Mouse (Mus musculus): ENCODE measurements around the gene Uck1. TPM values are rescaled to one million over a fixed set of nuclear protein-coding genes. Genes with fewer than 3 reads are reported as not detected.

The Uck1 gene
- polyA plus RNA-seq, 1 experiment from 2014 or later: 64.8 TPM

DNA sequence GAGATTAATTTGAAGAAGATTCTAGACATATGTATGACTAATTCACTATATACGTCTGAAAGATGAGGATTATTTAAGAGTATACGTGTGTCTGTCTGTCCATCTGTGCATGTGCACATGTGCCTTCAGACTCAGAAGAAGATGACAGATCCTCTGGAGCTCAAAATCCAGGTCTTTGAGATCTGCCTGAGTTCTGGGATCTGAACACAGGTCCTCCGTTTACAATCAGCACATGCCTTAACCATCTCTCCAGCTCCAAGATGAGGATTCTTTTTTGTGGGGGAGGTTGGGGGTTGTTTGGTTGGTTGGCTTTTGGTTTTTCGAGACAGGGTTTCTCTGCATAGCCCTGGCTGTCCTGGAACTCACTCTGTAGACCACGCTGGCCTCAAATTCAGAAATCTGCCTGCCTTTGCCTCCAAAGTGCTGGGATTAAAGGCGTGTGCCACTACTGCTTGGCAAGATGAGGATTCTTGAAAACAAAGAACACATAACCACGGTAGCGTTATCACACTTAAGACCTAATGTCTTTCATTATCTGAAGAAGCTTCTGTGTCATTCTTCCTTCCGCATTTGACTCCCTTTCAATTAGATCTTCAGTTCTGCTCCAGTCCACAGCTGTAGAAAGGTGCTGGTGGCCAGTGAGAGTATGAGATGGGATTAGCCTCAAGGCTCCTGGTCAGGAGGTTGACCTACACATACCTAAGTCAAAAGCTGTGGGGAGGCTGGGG lies 21.1 kb downstream of the Uck1 start:
- Histone ChIP-seq H3K4me2 (no peak overlapping the region), H3K9me3 (no peaks in the 10 kb centered on the region), H3K4me3 (replicated peaks) (no peak overlapping the region), H3K36me3 (peaks cover 36% of the 10 kb centered on the region), H3K9ac (replicated peaks) (no peak overlapping the region), H3K27me3 (no peaks in the 10 kb centered on the region), H3K4me1 (replicated peaks) (peaks cover 17% of the 10 kb centered on the region), H3K27ac (no peak overlapping the region)
- WGBS: 92% methylated on average over 9 of the region's 9 CpGs
- ATAC-seq (ENCODE audit: insufficient number of reproducible peaks, insufficient read depth, low FRiP score, low TSS enrichment, low read depth): no peak

DNA sequence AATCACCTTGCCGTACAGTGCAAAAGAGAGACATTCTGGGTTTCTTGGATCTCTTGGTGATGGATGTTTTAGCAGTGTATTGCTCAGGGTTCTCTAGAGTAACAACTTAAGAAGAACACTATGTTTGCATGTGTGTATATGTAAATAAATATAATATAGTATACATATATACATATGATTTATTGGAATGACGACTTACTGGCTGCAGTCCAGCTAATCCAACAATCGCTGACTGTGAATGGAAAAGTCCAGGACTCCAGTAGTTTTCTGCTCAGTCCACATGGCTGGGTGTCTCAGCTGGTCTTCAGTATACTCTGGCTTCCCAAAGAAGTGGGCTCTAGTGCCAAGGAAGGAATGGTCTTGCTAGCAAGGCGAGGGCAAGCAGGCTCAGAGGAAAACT lies 22.4 kb downstream of the Uck1 start:
- Histone ChIP-seq H3K9ac (replicated peaks) (no peak overlapping the region), H3K4me2 (peak overlapping the region; percentile 79), H3K9me3 (no peaks in the 10 kb centered on the region), H3K27me3 (no peaks in the 10 kb centered on the region), H3K4me3 (replicated peaks) (peak overlapping the region; percentile 65), H3K36me3 (peaks cover 41% of the 10 kb centered on the region), H3K27ac (peak overlapping the region; percentile 37; the same call in 1 of the 2 replicates), H3K4me1 (replicated peaks) (peaks cover 17% of the 10 kb centered on the region)
- WGBS: 45% methylated on average over 4 of the region's 4 CpGs
- no peak for ATAC-seq (ENCODE audit: insufficient number of reproducible peaks, insufficient read depth, low FRiP score, low TSS enrichment, low read depth)

DNA sequence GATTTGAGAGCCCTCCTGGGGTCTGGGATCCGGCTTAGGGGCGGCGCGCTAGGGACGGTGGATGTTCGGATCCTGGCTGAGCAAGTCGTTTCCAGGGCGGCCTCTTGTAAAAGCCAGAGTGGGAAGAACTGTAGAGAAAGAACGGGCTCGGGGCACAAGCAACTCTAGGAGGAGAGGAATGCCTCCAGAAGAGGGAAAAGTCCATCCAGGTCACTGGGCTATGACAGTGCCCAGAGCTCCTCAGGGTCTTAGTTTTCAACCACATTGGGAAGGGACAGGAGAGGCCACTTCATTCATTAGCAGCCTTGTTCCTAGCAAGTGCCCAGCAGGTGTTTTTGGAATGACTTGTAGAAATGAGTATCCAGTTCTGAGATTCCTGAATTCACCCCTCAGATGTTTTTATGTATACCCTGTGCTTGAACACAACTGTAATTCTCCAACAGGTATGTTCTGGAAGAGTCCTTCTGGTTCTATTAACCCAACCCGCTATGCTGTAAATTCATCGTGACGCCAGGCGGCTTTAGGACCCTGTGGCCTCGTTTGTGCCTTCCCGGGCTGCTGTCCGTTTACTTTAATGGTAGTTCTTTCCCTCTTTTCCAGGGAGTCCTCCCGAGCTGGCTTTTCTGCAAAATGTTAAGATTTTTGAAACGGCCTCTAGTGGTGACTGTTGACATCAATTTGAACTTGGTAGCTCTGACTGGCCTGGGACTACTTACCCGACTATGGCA lies 23.0 kb downstream of the Uck1 start:
- Histone ChIP-seq H3K9me3 (no peaks in the 10 kb centered on the region), H3K36me3 (peaks cover 44% of the 10 kb centered on the region), H3K27me3 (no peaks in the 10 kb centered on the region), H3K4me1 (replicated peaks) (peaks cover 17% of the 10 kb centered on the region), H3K4me3 (replicated peaks) (peak overlapping the region; percentile 65), H3K4me2 (peak overlapping the region; percentile 79), H3K9ac (replicated peaks) (peak overlapping the region; percentile 76), H3K27ac (peak overlapping the region; percentile 91)
- WGBS: under 1% methylated on average over 20 of the region's 20 CpGs
- peak; percentile 52 for ATAC-seq (ENCODE audit: insufficient number of reproducible peaks, insufficient read depth, low FRiP score, low TSS enrichment, low read depth)

DNA sequence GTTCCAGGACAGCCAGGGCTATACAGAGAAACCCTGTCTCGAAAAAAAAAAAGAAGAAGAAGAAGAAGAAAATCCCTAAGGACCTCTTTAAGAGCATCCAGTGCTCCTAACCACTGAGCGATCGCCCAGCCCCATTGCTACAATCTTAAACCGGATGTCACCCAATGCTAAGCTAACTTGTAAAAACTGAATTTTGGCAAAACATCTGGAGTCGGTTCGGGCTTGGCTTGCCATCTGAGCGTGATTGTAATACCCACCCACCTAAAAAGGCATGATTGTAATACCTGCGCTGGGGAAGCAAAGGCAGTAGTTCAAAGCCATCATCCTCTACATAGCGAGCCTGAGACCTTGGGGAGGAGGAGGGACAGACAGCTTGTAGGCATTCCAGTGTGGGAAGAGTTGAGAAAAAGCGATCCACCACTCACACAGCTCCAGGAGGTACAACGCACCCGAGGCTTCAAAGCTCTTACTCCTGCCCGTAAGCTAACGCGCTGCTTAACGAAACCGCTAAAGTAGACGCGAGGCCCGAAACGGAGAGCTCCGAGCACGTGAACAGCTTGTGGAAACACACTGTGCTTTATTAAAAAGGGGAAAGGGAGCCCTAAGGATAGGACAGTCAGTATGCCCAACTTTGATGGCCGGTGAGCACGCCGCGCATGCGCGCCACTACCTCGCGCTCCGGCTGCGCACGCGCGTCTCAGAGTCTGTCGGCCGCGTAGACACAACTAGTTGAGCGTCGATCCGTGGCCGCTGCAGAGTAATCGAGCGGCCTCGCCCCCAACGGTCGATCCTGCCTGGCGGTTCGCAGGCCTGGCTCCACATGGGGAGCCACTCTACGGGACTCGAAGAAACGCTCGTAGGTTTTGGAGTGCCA lies 23.8 kb downstream of the Uck1 start, which contains the start of gene Pomt1:
Gene Pomt1 (plus strand): TSS at position 705 of the 874 bp plus-strand sequence.
- Histone ChIP-seq H3K4me1 (replicated peaks) (peaks cover 17% of the 10 kb centered on the region), H3K27ac (peak within 1 kb of the TSS; percentile 91), H3K36me3 (peaks cover 50% of the 10 kb centered on the region), H3K9me3 (no peaks in the 10 kb centered on the region), H3K4me2 (peak within 1 kb of the TSS; percentile 79), H3K4me3 (replicated peaks) (peak within 1 kb of the TSS; percentile 65), H3K9ac (replicated peaks) (peak within 1 kb of the TSS; percentile 76), H3K27me3 (no peaks in the 10 kb centered on the region)
- ATAC-seq (ENCODE audit: insufficient number of reproducible peaks, insufficient read depth, low FRiP score, low TSS enrichment, low read depth): peak; percentile 84
- WGBS: under 1% methylated on average over 54 of the region's 54 CpGs

DNA sequence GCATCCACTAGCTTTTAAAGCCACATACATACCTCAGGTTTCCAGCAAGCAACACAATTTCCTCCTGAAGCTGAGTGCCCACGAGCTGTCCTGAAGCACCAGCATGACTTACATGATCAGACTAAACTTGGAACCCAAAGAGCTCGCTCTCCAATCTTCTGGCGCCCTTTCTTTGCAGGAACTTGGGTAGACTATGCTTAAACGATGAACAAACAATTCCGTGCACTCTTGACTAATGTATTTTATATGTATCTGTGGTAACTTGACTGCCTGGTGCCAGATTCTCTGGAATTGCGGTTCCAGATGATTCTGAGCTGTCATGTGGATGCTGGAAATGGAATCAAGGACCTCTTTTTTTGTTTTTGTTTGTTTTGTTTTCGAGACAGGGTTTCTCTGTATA lies 24.5 kb downstream of the Uck1 start:
- peaks cover 17% of the 10 kb centered on the region for H3K4me1 ChIP-seq (replicated peaks)
- H3K27ac ChIP-seq: peak overlapping the region; percentile 91
- H3K9ac ChIP-seq (replicated peaks): peak overlapping the region; percentile 76
- peak overlapping the region; percentile 65 for H3K4me3 ChIP-seq (replicated peaks)
- H3K4me2 ChIP-seq: peak overlapping the region; percentile 79
- no peak for ATAC-seq (ENCODE audit: insufficient number of reproducible peaks, insufficient read depth, low FRiP score, low TSS enrichment, low read depth)
- peaks cover 53% of the 10 kb centered on the region for H3K36me3 ChIP-seq
- WGBS: 38% methylated on average over 7 of the region's 7 CpGs
- H3K27me3 ChIP-seq: no peaks in the 10 kb centered on the region
- H3K9me3 ChIP-seq: no peaks in the 10 kb centered on the region

DNA sequence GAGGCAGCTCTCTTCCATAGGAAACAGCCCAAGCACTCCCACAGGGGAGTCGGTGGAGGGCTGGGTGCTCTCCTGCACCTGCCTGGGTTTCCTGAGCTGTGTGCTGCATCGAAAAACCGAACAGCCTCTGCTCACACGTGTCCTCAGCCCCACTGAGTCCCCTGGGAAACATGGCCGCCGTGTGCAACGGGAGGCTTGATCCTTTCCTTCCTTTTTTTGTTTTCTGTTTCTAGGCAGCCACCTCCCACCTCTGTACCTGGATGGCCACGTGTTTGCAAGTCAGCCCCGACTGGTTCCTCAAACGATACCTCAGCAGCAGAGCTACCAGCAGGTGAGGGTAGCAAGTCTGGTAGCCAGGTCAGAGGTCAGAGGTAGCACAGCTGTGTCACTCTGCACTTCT lies 37.9 kb downstream of the Uck1 start:
- H3K9ac ChIP-seq (replicated peaks): no peak overlapping the region

DNA sequence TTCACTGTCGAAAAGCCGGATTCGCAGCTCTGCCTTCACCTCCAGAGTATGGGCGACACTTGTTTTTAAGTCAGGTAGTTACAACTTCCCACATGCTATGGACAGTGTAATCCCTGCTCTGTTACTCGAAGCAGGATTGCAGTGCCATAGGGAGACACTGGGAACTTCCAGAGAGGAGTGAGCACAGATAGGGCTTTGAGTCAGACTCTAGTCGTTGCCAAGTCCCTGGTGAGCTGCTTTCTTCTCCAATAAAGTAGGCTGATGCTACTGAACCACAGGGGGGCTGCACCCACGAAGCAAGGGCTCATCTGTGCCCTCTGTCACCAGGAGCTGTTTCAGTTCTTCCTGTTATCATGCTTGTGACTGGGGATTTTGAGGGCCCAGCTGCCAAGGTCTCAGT lies 38.4 kb downstream of the Uck1 start:
- no peak for ATAC-seq (ENCODE audit: insufficient number of reproducible peaks, insufficient read depth, low FRiP score, low TSS enrichment, low read depth)
- Histone ChIP-seq H3K9ac (replicated peaks) (no peak overlapping the region), H3K4me2 (no peak overlapping the region), H3K4me1 (replicated peaks) (no peaks in the 10 kb centered on the region), H3K27ac (no peak overlapping the region), H3K9me3 (no peaks in the 10 kb centered on the region), H3K4me3 (replicated peaks) (no peak overlapping the region), H3K36me3 (peaks cover 100% of the 10 kb centered on the region), H3K27me3 (no peaks in the 10 kb centered on the region)
- 94% methylated on average over 7 of the region's 7 CpGs for WGBS

More for the DNA sequence above, 37.9 kb downstream of the Uck1 start:
- no peaks in the 10 kb centered on the region for H3K9me3 ChIP-seq
- 84% methylated on average over 10 of the region's 10 CpGs for WGBS
- H3K4me2 ChIP-seq: no peak overlapping the region
- no peaks in the 10 kb centered on the region for H3K27me3 ChIP-seq
- no peak overlapping the region for H3K4me3 ChIP-seq (replicated peaks)
- ATAC-seq (ENCODE audit: insufficient number of reproducible peaks, insufficient read depth, low FRiP score, low TSS enrichment, low read depth): no peak
- H3K4me1 ChIP-seq (replicated peaks): no peaks in the 10 kb centered on the region
- H3K27ac ChIP-seq: no peak overlapping the region
- peaks cover 100% of the 10 kb centered on the region for H3K36me3 ChIP-seq

DNA sequence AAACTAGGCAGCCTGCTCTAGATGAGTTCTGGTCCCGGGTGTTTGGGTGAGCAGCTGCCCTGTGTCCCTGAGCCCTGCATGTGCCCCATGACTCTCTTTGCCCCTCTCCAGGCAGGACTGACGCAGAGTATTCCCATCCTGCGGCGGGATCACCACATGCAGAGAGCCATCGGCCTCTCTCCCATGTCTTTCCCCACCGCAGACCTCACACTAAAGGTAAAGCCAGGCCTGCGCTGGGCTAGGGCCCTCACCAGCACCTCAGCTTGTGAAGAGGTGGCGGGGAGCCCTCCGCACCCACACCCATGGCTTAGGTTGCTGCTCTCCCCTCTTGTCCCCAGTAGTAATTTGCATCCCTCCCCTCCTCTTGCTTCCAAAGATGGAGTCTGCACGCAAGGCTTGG lies 39.0 kb downstream of the Uck1 start:
- H3K4me2 ChIP-seq: no peak overlapping the region
- no peak for ATAC-seq (ENCODE audit: insufficient number of reproducible peaks, insufficient read depth, low FRiP score, low TSS enrichment, low read depth)
- no peaks in the 10 kb centered on the region for H3K4me1 ChIP-seq (replicated peaks)
- H3K9ac ChIP-seq (replicated peaks): no peak overlapping the region
- H3K27me3 ChIP-seq: no peaks in the 10 kb centered on the region
- peaks cover 100% of the 10 kb centered on the region for H3K36me3 ChIP-seq
- H3K4me3 ChIP-seq (replicated peaks): no peak overlapping the region
- WGBS: 97% methylated on average over 10 of the region's 10 CpGs
- H3K9me3 ChIP-seq: no peaks in the 10 kb centered on the region
- H3K27ac ChIP-seq: no peak overlapping the region

DNA sequence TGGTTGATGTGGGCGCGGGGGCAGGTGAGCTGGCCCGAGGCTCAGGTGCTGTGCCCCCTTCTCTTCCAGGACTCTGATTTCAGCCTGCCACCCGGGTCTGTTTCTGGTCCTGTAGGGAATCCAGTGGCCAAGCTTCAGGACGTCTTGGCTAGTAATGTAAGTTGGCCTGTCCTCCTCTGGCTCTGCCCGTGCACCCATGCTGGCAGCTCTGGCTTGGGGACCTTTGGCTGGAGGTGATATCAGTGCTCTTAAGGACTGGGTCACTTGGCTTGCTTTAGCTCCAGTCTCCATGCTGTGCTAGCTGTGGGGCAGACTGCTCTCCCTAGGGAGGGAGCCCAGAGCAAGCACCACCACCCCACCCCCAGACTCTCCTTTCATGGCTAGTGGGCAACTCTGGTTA lies 39.9 kb downstream of the Uck1 start:
- H3K36me3 ChIP-seq: peaks cover 100% of the 10 kb centered on the region
- no peak for ATAC-seq (ENCODE audit: insufficient number of reproducible peaks, insufficient read depth, low FRiP score, low TSS enrichment, low read depth)
- H3K4me1 ChIP-seq (replicated peaks): no peaks in the 10 kb centered on the region
- no peaks in the 10 kb centered on the region for H3K9me3 ChIP-seq
- no peak overlapping the region for H3K4me3 ChIP-seq (replicated peaks)
- no peak overlapping the region for H3K4me2 ChIP-seq
- no peak overlapping the region for H3K27ac ChIP-seq
- H3K9ac ChIP-seq (replicated peaks): no peak overlapping the region
- H3K27me3 ChIP-seq: no peaks in the 10 kb centered on the region
- 89% methylated on average over 6 of the region's 6 CpGs for WGBS

DNA sequence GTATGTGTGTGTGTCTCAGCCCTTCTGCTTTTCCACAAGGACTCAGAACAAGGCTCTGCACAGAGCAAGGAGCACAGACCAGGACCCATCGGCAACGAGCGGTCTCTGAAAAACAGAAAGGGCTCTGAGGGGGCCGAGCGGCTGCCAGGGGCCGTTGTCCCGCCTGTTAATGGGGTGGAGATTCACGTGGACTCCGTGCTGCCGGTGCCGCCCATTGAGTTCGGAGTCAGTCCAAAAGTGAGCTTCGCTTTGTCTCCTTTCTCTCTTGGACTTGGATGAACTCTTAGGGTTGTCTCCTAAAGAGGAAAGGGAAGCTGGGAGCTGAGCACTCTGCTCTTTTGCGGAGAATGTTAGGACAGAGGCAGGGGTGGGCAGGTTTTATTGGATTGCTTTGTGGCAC lies 40.5 kb downstream of the Uck1 start:
- Histone ChIP-seq H3K27me3 (no peaks in the 10 kb centered on the region), H3K9me3 (no peaks in the 10 kb centered on the region), H3K4me3 (replicated peaks) (no peak overlapping the region), H3K4me1 (replicated peaks) (no peaks in the 10 kb centered on the region), H3K36me3 (peaks cover 100% of the 10 kb centered on the region), H3K27ac (no peak overlapping the region), H3K4me2 (no peak overlapping the region), H3K9ac (replicated peaks) (no peak overlapping the region)
- 94% methylated on average over 14 of the region's 14 CpGs for WGBS
- ATAC-seq (ENCODE audit: insufficient number of reproducible peaks, insufficient read depth, low FRiP score, low TSS enrichment, low read depth): no peak

All from limb, embryonic 12.5 days (tissue).